Mouse (Mus musculus): ENCODE measurements around the gene Hspa12b. TPM values are rescaled to one million over a fixed set of nuclear protein-coding genes. Genes with fewer than 3 reads are reported as not detected.

Gene Hspa12b
- polyA plus RNA-seq, 1 experiment = 7.0 TPM

DNA sequence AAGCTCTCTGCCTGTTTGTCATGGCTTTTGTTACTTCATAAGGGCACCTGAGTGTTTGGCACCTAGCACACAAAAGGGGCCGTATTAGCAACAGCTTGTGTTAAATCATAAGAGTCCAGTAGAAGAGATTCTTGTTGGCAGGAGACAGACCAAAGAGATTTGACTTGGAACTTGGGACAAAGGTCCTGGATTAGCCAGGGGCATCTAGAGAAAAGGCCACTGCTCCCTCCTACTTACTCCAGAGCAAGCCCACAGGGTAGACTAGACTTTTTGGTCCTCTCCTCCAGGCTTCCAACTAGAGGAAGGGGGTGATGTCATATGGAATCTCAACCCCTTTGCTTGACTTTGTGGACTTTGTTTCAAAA, 48.8 kb downstream of the Hspa12b start:
- Histone ChIP-seq H3K4me3 (ENCODE audit: insufficient read depth, low read depth, low read length) (no peak overlapping the region), H3K27ac (replicated peaks; ENCODE audit: low read depth, low read length) (peak overlapping the region; percentile 87), H3K4me1 (ENCODE audit: control insufficient read depth, insufficient read depth, insufficient read length, low read length) (peaks cover 26% of the 10 kb centered on the region)

DNA sequence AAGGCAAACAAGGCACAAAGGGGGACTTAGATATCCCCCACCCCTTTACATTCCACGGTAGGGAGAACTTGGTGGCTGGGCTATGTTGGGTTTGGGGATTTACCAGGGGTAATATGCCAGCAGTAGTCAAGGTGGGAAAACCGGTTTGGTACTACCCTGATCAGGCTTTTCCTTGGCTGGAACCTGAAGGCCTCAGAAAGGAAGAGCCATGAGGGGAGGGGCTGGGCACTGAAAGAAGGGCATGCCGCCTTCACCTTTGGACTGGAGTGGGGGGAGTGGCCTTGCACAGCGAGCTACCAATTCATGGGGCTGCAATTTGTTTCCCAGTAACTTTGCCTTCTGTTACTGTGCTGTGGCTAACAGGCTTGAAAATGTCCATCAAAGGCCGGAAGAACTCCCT, 49.4 kb downstream of the Hspa12b start:
- H3K27ac ChIP-seq (replicated peaks; ENCODE audit: low read depth, low read length) = peak overlapping the region; percentile 87
- H3K4me1 ChIP-seq (ENCODE audit: control insufficient read depth, insufficient read depth, insufficient read length, low read length) = peaks cover 26% of the 10 kb centered on the region
- peak overlapping the region; percentile 9; the same call in 1 of the 2 replicates for H3K4me3 ChIP-seq (ENCODE audit: insufficient read depth, low read depth, low read length)

DNA sequence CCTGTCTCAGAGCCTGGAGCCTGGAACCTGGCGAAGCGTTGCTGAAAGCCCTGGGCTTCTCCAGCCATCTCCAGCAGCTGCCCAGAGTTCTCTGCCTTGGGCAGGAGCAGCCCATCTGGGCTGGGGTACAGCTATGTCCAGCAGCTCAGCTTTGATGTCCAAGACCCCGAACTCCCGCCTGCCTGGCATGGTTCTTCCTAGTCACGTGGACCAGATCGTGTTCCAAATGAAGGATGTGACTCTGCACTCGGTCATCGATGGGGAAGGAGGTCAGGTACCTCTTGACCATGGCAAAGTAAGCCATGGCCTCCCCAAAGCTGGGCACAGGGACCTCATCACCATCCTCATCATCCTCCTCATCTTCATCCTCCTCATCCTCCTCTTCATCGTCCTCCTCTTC, 50.9 kb downstream of the Hspa12b start:
- Histone ChIP-seq H3K4me3 (ENCODE audit: insufficient read depth, low read depth, low read length) (peak overlapping the region; percentile 86), H3K4me1 (ENCODE audit: control insufficient read depth, insufficient read depth, insufficient read length, low read length) (peaks cover 26% of the 10 kb centered on the region), H3K27ac (replicated peaks; ENCODE audit: low read depth, low read length) (peak overlapping the region; percentile 87; the same call in 1 of the 2 replicates)

GRCm38 (mm10) chr2:131178828-131179245, 51.8 kb downstream of the Hspa12b start:
- peak overlapping the region; percentile 86 for H3K4me3 ChIP-seq (ENCODE audit: insufficient read depth, low read depth, low read length)
- peaks cover 26% of the 10 kb centered on the region for H3K4me1 ChIP-seq (ENCODE audit: control insufficient read depth, insufficient read depth, insufficient read length, low read length)
- peak overlapping the region; percentile 80 for H3K27ac ChIP-seq (replicated peaks; ENCODE audit: low read depth, low read length)

DNA sequence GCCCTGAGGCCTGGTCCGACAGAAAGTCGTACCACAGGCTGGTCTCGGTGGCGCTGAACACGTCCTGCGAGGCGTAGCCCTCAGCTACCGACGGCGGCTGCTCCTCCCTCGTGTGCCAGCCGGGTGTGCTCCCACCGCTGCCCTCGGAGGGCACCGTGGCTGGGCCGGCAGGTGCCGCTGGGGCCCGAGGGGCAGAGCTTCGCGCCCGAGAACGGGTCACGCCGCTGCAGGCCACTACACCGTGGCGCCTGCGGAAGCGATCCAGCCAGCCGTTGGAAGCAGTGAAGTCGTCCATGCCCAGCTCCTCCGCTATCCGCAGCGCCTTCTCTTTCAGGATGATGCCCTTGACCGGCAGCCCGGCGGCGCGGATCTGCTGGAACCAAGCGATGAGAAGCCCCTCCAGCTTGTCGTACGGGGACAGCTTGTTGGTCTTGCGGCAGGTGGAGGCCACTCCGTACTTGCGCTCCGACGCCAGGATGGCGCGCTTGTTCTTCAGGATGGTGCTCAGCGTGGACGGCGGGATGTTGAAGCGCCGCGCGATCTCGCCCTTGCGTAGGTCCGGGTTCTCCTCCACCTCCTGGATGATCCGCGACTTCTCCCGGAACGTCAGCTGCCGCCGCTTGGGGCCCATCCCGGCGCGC, 52.3 kb downstream of the Hspa12b start:
- Histone ChIP-seq H3K27ac (replicated peaks; ENCODE audit: low read depth, low read length) (peak overlapping the region; percentile 80), H3K4me1 (ENCODE audit: control insufficient read depth, insufficient read depth, insufficient read length, low read length) (peaks cover 26% of the 10 kb centered on the region), H3K4me3 (ENCODE audit: insufficient read depth, low read depth, low read length) (peak overlapping the region; percentile 86)

GRCm38 (mm10) chr2:131179990-131180587, 53.0 kb downstream of the Hspa12b start, which contains the start of gene Cenpb:
Gene Cenpb, minus strand, starts transcription at chr2:131180067.
- peaks cover 24% of the 10 kb centered on the region for H3K4me1 ChIP-seq (ENCODE audit: control insufficient read depth, insufficient read depth, insufficient read length, low read length)
- peak within 1 kb of the TSS; percentile 80 for H3K27ac ChIP-seq (replicated peaks; ENCODE audit: low read depth, low read length)
- H3K4me3 ChIP-seq (ENCODE audit: insufficient read depth, low read depth, low read length) = peak within 1 kb of the TSS; percentile 86

GRCm38 (mm10) chr2:131186343-131186742, 59.3 kb downstream of the Hspa12b start:
- Histone ChIP-seq H3K27ac (replicated peaks; ENCODE audit: low read depth, low read length) (no peak overlapping the region; the same call in 1 of the 2 replicates), H3K4me1 (ENCODE audit: control insufficient read depth, insufficient read depth, insufficient read length, low read length) (no peaks in the 10 kb centered on the region; the same call in none of the 2 replicates)

GRCm38 (mm10) chr2:131186771-131187601, 59.9 kb downstream of the Hspa12b start, which contains the start of the genes Cdc25b and Spef1:
Gene Cdc25b, plus strand, starts transcription at chr2:131186949.
Gene Spef1, minus strand, starts transcription at chr2:131187282.
- Histone ChIP-seq H3K27ac (replicated peaks; ENCODE audit: low read depth, low read length) (no peak within 1 kb of the TSS; the same call in 1 of the 2 replicates), H3K4me1 (ENCODE audit: control insufficient read depth, insufficient read depth, insufficient read length, low read length) (no peaks in the 10 kb centered on the region; the same call in none of the 2 replicates), H3K4me3 (ENCODE audit: insufficient read depth, low read depth, low read length) (peak within 1 kb of the TSS; percentile 65)

More at GRCm38 (mm10) chr2:131186343-131186742, 59.3 kb downstream of the Hspa12b start:
- peak overlapping the region; percentile 65 for H3K4me3 ChIP-seq (ENCODE audit: insufficient read depth, low read depth, low read length)

GRCm38 (mm10) chr2:131187602-131187922, 60.5 kb downstream of the Hspa12b start:
- peak overlapping the region; percentile 65 for H3K4me3 ChIP-seq (ENCODE audit: insufficient read depth, low read depth, low read length)
- H3K4me1 ChIP-seq (ENCODE audit: control insufficient read depth, insufficient read depth, insufficient read length, low read length) = no peaks in the 10 kb centered on the region; the same call in none of the 2 replicates
- no peak overlapping the region for H3K27ac ChIP-seq (replicated peaks; ENCODE audit: low read depth, low read length)

DNA sequence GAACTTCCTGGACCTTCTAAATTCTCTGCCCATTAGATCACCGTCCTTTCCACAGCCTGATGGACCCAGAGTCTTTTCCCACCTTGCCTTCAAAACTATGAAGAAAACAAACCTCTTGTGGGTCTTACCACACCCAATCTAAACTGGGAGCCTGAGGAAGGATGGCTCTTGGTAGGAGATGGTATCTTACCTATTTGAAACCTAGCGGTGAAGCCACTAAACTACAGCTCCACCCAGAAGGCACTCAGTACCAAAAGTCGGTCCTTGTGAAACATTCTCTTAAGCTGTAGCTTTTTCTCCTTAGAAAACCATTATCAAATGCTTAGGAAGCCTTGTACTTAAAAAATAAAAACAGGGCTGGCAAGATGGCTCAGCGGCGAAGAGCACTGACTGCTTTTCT, 61.2 kb downstream of the Hspa12b start:
- H3K4me3 ChIP-seq (ENCODE audit: insufficient read depth, low read depth, low read length) = no peak overlapping the region
- H3K27ac ChIP-seq (replicated peaks; ENCODE audit: low read depth, low read length) = no peak overlapping the region

DNA sequence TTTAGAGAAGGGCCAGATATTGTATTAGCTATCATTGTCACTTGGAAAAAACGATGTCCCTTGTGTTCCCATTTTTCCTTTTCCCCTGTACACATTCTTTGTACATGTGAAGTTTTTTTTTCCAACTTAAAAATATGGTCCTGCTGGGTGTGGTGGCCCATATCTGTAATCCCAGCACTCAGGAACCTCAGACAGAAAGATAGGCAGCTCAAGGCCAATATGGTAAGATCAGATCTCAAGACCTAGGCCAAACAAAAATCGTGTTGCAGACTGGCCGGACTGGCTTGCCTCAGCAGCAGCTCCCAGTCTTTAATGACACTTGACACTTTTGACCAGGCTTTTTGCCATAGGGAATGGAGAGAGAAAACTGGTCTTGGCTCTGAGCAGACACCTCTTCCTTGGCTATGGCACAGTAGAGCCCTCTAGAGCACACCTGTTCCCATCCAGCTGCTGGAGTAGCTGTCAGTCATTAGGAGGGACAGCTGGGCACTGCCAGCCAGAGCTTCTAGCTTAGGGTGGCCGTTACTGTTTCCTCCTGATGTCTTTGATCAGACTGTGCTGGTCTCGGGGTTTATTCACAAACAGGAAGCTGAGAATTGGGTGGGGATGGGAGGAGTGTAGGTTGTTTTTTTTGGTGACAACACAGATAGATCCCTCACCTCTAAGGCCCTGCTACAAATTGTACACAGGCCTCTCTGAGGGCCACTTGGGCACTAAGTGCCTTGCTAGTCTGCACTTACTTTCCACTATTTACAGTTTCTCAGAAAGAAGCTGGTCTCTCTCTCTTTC, 62.6 kb downstream of the Hspa12b start:
- Histone ChIP-seq H3K4me1 (ENCODE audit: control insufficient read depth, insufficient read depth, insufficient read length, low read length) (no peaks in the 10 kb centered on the region; the same call in none of the 2 replicates), H3K27ac (replicated peaks; ENCODE audit: low read depth, low read length) (no peak overlapping the region), H3K4me3 (ENCODE audit: insufficient read depth, low read depth, low read length) (no peak overlapping the region)

More for the DNA sequence above, 61.2 kb downstream of the Hspa12b start:
- no peaks in the 10 kb centered on the region; the same call in none of the 2 replicates for H3K4me1 ChIP-seq (ENCODE audit: control insufficient read depth, insufficient read depth, insufficient read length, low read length)

DNA sequence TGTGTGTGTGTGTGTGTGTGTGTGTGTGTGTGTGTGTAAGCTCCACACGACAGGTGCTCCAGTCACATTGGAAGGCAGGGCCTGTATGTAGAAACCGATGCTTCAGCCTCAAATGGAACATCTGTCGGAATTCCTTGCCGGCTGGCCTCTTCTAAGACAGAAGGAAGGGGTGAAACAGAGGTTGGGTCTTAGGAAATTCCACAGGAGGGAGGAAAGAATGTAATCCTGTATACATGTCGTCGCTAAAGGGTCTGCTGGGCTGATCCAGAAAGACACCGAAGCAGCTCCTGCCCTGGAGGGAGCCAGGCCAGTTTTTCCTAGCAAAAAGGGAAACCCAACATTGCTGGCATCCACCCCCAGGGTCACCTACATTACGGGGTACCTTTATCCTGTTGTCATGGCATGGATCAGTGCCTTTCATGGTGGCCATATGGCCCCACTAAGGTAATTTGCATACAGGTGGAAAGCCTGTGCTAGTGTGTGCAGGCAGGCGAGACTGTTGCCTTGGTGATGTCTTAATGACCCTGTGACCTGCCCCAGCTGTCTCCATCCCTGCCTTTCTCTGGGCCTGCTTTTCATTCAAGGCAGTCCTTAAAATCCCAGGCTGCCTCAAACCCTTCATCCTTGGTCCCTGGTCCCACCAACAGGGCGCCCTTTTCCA, 63.4 kb downstream of the Hspa12b start:
- Histone ChIP-seq H3K4me1 (ENCODE audit: control insufficient read depth, insufficient read depth, insufficient read length, low read length) (no peaks in the 10 kb centered on the region; the same call in none of the 2 replicates), H3K4me3 (ENCODE audit: insufficient read depth, low read depth, low read length) (no peak overlapping the region), H3K27ac (replicated peaks; ENCODE audit: low read depth, low read length) (no peak overlapping the region)

DNA sequence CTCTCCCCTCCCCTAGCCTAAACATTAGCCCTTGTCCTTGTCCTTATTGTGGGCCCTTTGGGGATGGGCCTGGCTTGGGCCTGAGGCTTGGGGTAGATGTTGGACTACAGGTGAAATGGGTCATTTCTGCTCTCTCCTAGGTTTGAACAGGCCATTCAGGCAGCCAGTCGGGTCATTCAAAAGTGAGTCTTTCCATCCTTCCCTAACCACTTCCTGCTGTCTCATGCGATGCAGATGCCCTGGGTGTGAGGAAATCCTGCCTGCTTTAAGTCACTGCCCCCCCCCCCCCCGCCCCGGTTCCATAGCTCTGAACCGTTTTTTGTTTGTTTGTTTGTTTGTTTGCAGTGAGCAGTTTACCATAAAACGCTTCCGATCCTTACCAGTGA, 63.9 kb downstream of the Hspa12b start:
- Histone ChIP-seq H3K4me1 (ENCODE audit: control insufficient read depth, insufficient read depth, insufficient read length, low read length) (no peaks in the 10 kb centered on the region; the same call in 1 of the 2 replicates), H3K27ac (replicated peaks; ENCODE audit: low read depth, low read length) (no peak overlapping the region), H3K4me3 (ENCODE audit: insufficient read depth, low read depth, low read length) (no peak overlapping the region)
